Mouse (Mus musculus): ENCODE results near the gene Lrfn2.

- TF ChIP-seq POLR2A (IDR thresholded peaks at IDR 0.05; ENCODE audit: insufficient read depth, low read length) = no peak
- no peak for TF ChIP-seq CTCF (IDR thresholded peaks at IDR 0.05; ENCODE audit: low read depth, low read length)
Observed at GRCm38 (mm10) chr17:49096781-49097544, 164.8 kb downstream of the Lrfn2 start.
